Mouse (Mus musculus) ES-Bruce4 (cell line): ENCODE measurements around the gene Ak3.

ENCODE experiments used
- CTCF ChIP-seq: IDR thresholded peaks from one replicate; pipeline ENCODE4 v1.8.1; 2011; ENCODE audit warnings: low read depth, low read length
- EP300 ChIP-seq: IDR thresholded peaks from 2 replicates; pipeline ENCODE4 v1.6.1; 2011; ENCODE audit warnings: low read depth, low read length; ENCODE audit not compliant: insufficient read depth
- POLR2A ChIP-seq: IDR thresholded peaks from one replicate; pipeline ENCODE4 v1.8.1; 2011; ENCODE audit warnings: low read length; ENCODE audit not compliant: insufficient read depth

DNA sequence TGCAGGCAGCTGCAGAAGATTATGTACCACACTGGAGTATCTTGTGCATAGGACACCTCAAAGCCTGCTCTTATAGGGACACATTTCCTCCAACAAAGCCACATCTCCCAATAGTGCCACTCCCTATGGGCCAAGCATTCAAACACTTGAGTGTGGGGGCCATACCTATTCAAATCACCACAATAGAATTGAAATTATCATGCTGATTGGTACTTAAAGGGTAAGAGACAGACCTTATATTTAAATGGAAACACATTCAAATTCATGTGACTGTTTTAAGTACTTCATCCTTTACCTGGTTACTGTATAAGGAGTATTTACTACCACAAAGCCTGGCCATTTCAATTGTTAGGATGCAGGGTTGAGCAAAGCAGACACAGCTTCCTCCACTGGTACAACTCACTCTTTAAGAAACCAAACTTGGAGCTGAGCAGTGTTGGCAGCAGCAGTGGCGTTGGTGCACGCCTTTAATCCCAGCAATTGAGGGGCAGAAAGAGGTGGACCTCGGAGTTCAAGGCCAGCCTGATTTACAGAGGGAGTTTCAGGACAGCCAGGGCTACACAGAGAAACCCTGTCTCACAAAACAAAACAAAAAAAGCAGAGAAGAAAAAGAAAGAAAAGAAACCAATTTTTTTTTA, 39.6 kb downstream of the Ak3 start:
- TF ChIP-seq CTCF (no peak), POLR2A (no peak), EP300 (peak; percentile 71; the same call in 1 of the 2 replicates)
